Mouse (Mus musculus): ENCODE results near the gene Zfp592.
"Not testable (repeated sequence)": the region's sequence is repeated elsewhere in the genome, so short reads cannot be mapped to it uniquely, and the experiment has no call there.

Zfp592 gene

GRCm38 (mm10) chr7:80992980-80993833 lies at the start of gene Zfp592:
TSS of gene Zfp592 (plus strand) at chr7:80993681.
- peak; percentile 87 to 89 for DNase-seq

GRCm38 (mm10) chr7:80947445-80948350 lies 45.8 kb upstream of the Zfp592 start, which contains the start of gene Sec11a:
TSS of gene Sec11a (minus strand) at chr7:80947780.
- DNase-seq = peak; percentile 93 to 95

- peak in 1 of 2 experiments; percentile 56 for DNase-seq
These were observed 42.0 kb upstream of the Zfp592 start for GRCm38 (mm10) chr7:80951461-80951860.

GRCm38 (mm10) chr7:80952140-80952539 lies 41.3 kb upstream of the Zfp592 start:
- DNase-seq = no peak

DNA sequence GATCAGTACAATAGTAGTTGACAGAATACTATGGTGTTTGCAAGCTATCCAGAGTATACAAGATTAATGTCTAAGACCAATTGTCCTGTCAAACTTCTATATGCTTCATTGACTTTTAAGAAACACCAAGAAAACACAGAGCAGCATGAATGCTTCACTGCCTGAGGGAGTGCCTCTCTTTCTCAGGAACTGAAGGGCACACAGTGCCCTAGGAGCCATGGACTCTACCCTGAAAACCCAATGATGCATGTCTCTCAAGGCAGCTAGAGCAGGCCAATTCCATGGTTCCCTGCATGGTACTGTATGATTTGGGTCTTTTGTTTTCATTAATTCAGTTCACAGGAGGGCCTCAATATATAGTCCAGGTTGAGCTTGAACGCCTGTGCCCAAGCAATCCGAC lies 39.2 kb upstream of the Zfp592 start:
- DNase-seq = peak; percentile 63 to 73

DNA sequence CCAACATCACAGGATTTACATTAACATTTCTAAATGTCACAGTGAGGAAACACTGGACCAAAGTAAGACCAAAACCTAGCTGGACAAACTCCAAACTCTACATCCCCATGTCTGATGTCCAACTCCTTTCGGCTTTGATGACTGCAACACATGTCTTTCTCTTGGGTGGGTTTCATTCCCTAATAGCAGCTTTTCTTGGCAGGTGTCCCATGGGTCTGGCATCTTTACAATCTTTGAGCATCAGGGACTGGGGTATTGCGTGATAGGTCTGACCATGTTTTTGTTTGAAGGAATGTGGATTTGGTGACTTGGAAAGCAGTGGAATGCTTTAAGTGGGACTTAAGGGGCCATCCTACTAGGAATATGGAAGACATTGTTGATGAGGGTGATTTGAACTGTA lies 36.6 kb upstream of the Zfp592 start:
- no peak for DNase-seq

DNA sequence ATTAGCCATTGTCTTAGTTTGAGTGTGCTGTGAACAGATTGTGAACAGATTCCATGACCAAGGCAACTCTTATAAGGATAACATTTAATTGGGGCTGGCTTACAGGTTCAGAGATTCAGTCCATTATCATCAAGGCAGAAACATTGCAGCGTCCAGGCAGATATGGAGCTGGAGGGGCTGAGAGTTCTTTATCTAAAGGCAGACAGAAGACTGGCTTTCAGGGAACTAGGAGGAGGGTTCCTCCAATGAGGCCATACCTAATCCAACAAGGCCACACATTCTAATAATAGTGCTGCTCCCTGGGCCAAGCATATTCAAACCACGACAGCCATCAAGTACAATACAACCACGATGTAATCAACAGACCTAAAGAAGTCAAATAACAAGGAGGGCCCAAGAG lies 34.5 kb upstream of the Zfp592 start:
- DNase-seq = no peak

DNA sequence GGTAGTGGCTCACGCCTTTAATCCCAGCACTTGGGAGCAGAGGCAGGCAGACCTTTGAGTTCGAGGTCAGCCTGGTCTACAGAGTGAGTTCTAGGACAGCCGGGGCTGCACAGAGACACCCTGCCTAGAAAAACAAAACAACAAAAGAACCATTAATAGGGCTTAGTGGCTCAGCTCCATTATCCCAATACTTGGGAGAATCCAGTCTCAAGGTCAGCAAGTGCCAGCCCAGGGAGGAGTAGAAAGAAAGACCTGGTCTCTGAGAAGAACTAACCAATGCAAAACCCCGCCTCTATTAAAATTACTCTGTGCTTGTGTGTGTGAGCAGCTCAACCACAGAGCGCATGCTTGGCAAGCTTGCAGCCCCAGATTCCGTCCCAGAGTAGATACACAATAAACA lies 30.7 kb upstream of the Zfp592 start:
- DNase-seq = no peak

DNA sequence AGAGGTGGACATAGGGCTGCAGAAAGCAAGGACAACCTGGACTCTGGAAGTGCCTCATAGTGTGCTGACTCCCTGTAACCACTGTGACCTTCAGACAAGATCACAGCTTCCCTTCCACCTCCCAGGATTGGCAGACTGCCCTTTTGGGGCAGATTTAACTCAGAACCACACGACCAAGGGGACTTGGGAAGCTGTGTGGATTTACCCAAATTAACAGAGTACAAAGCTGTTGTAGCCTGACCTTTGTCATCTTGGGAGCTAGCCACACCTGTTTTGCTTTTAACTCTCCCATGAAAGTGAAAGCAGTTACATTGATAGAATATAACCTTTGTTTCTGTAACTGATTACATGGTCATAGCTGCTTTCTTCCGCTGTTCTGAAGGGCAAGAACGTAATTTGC lies 22.6 kb upstream of the Zfp592 start:
- peak; percentile 90 to 92 for DNase-seq

GRCm38 (mm10) chr7:80971419-80971818 lies 22.1 kb upstream of the Zfp592 start:
- no peak for DNase-seq

DNA sequence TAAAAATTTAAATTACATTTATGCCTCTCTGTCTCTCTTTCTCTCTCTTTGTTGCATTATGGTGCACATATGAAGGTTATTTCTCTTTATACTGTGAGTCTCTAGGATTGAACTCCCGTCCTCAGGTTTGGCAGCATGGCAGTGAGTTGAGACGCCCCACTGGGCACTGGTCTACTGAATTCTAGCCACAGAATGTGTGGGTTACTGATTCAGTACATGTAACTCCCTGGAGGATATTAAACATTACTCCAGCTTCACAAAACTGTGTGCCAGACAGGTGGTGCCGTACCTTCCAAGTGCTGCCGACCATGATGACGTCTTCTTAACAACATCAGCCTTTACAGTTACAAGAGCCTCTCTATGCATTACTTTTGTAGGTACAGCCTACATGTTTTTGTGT lies 21.4 kb upstream of the Zfp592 start:
- DNase-seq = no peak

- peak in 1 of 2 experiments; percentile 38 for DNase-seq
These were observed 20.4 kb upstream of the Zfp592 start for GRCm38 (mm10) chr7:80972920-80973637.

DNA sequence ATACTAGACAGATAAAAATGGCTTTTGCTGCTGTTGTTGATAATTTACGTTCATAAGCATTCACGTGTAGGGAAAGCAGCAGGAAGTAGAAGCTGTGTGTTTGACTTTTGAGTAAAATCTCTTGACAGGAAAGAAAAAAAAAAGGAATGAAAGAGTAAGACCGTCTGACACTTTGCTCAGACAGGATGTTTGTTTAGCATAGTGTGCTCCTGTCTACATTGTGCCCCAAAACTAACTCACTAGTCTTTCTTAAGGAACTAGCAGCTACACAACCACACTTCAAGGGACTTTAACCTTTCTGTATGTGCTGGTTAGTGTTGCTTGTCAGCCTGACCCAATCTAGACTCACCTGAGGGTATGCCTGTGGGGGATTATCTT lies 19.9 kb upstream of the Zfp592 start:
- DNase-seq = not testable (repeated sequence)

GRCm38 (mm10) chr7:80980566-80980965 lies 12.9 kb upstream of the Zfp592 start:
- no peak for DNase-seq

DNA sequence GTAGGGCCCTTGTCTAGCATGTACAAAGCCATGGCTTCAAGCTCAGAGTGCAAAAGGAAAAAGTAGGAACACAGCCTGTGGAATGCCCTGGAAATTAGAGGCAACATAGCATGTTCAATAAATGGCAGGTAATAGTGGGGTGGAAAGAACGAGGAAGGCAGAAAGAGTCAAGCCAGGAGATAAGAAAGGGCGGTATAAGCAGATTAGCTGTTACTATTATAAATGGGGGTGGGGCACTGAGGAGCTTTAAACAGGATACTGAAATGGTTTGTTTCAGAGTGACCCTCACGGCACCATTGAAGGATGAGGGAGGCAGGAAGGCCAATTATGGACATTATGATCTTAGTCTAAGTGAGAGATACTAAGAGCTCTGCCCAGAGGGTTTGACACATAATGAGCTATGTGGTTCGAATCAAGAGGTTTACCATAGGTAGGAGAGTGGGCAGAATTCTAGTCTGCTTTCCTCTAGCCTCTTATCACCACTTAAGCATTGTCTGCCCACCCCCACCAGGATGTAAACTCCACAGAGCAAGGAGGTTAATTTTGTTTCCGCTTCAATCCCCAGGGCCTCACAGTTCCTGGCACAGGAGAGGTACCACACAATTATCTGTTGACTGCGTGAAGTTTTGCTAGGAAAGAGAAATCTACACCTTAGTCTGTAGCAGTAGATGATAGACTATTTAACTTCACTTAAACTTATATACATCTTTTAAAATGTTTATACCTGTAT lies 6.9 kb upstream of the Zfp592 start:
- no peak for DNase-seq

DNA sequence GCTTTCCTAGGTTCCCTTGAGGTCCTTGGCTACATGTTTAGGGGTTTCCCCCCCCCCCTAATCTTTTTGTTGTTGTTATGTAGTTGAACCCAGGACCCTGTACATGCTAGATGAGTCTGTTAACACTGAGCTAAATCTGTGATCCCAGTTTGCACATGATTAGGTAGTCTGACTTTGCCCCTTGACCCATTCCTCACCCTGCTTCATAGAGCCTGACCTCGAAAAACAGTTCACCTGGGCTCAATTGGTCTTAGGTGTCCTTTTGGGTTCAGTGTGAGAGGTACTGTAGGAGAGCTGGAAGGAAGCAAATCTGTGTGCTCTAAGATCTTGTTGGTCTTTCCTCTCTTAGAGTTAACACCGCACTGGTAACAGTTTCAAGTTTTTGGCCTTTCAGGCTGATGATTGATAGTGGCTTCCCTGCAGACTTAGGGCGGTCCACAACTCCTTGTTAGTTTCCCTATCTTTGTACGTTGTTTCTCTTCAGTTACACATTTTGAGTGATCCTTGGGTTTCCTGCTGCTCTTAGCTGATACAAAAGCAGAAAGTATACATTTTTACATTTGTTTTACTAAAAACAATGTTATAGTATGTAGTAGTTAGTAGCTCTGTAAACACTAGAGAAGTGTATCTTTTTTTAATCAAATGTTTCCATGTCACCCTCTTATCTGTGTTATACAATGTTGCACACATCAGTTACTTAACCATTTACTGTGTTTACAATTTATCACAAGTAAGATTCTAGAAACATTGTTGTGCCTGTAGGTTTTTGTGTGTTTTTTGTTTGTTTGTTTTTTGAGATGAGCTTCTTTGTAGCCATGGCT lies 5.5 kb upstream of the Zfp592 start:
- DNase-seq = no peak

DNA sequence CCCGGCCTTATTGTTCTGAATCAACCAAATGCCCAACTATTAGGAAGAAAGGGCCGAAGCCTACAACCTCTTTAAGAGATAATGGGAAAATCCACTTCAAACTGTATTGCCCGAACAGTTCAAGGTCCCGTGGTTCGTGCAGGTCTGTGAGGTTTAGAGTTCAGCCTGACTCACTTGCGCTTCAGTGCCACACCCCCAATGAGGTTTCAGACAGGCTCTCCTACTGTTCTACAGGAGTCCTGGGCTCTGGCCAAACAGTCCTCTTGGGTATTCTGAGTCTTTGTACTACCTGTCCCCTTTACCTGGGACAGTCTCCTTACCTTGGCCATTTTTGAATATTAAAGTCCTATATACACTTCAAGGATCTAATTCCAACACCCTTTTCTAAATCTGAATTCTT lies 3.2 kb upstream of the Zfp592 start:
- DNase-seq = peak; percentile 54 to 61

GRCm38 (mm10) chr7:80991589-80991988 lies 1.9 kb upstream of the Zfp592 start:
- DNase-seq = no peak

DNA sequence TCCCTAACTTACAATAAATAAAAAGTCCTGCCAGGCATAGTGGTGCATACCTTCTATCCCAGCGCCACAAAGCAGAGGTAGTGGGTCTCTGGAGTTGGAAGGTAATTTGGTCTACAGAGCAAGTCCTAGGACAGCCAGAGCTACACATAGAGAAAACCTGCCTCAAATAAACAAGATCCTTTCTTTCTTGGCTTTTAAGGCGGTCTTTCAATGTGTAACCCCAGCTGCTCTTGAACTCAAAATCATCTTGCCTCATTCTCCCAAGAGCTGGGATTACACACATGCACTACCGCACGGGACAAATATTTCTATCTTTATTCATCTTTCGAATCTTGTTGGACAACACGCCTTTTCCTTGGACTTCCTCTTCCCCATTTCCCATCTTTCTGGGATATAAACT lies 1.4 kb upstream of the Zfp592 start:
- DNase-seq = no peak

- peak; percentile 57 to 59 for DNase-seq
These were observed 876 bp upstream of the Zfp592 start for GRCm38 (mm10) chr7:80992631-80992979.

DNA sequence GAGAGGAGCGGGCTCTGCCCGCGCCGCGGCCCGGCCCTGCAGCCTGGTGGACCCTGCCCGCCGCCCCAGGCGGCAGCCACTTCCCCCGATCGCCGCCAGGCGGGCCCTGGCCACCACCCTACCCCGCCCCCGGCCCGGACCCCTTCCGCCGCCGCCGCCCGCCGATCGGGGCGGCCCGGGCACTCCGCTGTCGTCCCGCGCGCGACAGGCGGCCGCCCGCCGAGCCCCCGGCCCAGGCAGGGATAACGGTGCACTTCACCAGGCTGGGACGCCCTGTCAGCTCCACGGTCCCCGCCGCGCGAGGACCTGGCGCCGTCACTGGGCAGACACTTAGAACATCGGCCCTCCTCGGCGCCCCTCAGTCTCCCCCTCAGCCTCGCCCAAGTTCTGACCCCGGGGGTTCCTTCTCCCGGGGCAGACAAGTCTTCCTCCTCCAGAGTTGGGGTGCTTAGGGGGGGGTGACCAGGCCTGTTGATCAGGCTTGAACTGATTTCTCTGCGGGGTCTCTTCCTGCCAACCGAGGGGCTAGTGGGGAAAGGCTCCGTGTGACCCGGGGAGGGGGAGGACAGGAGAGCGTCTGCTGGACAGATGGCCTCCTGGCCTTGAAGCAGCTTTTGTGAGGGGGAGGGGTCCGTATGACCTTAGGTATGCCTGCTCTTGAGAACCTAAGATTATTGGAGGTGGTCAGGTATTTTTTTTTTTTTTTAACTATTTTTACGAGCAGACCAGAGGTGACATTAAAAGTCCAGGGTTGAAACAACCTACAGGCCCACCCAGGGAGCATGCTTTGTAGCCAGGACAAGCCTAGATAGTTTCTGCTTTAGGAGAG lies 567 bp downstream of the Zfp592 start:
- DNase-seq = peak; percentile 25 to 37
